Mouse (Mus musculus) myocyte (in vitro differentiated cells): ENCODE results near the gene Pzp.

Source experiments
- POLR2A ChIP-seq: IDR thresholded peaks from one replicate; pipeline ENCODE4 v1.6.1; 2011; ENCODE audit warnings: low read depth, mild to moderate bottlenecking, control low read depth, moderate library complexity; ENCODE audit not compliant: insufficient read length
- TCF12 ChIP-seq: IDR thresholded peaks from one replicate; pipeline ENCODE4 v1.6.1; 2011; ENCODE audit warnings: mild to moderate bottlenecking, control low read depth; ENCODE audit not compliant: poor library complexity, insufficient read depth, severe bottlenecking

DNA sequence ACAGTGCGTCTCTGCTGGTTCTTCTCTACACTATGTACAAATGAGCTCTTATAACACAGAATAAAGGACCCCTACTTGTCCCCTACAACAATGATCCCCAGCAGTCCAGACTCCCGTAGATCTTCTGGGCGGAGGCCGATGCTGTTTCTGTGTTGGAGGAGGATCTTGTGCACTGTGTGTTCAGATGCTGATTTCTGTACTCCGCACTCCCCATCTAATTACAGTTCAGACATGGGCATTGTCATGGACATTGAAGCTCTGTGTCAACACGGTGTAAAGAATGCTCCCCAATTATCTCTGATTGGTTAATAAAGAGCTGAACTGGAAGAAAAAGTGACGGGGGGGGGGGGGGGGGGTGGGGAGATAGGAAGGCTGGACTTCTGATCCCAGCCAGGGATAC, 60.5 kb downstream of the Pzp start:
- TF ChIP-seq TCF12 (no peak), POLR2A (no peak)
